Mouse (Mus musculus) brown adipose tissue, adult 24 weeks (tissue): ENCODE measurements around the gene Gatad2b. TPM values are rescaled to one million over a fixed set of nuclear protein-coding genes. Genes with fewer than 3 reads are reported as not detected.

Experiments
- H3K27ac ChIP-seq: fragments of 200-500 bp; replicated peaks from 2 replicates; pipeline ENCODE4 v1.5.1; 2012; ENCODE audit warnings: low read depth, mild to moderate bottlenecking, low read length
- H3K4me1 ChIP-seq: fragments of 200-500 bp; 2 replicates; pipeline ENCODE4 v1.6.1; 2012; ENCODE audit warnings: low read length, mixed read lengths; ENCODE audit not compliant: control insufficient read depth, insufficient read depth, insufficient read length
- H3K4me3 ChIP-seq: fragments of 200-500 bp; 2 replicates; pipeline ENCODE4 v1.5.1; 2012; ENCODE audit warnings: low read depth, mild to moderate bottlenecking, low read length, moderate library complexity; ENCODE audit not compliant: insufficient read depth
- polyA plus RNA-seq: library from polyadenylated mRNA; stranded (reverse); fragments of >200 nt; gene quantifications from 2 replicates; pipeline ENCODE4 v1.2.4, GENCODE M21; 2012; ENCODE audit not compliant: missing spikeins, insufficient read depth, insufficient read length

The Gatad2b gene
- polyA plus RNA-seq, 1 experiment, result 22.0 TPM

- H3K27ac ChIP-seq, result no peak overlapping the region
- H3K4me3 ChIP-seq, result no peak overlapping the region
- peaks cover 3% of the 10 kb centered on the region for H3K4me1 ChIP-seq
These were observed 36.0 kb upstream of the Gatad2b start for GRCm38 (mm10) chr3:90256731-90257530.

- Histone ChIP-seq H3K27ac (no peak overlapping the region), H3K4me1 (peaks cover 3% of the 10 kb centered on the region), H3K4me3 (no peak overlapping the region)
These were observed 34.5 kb upstream of the Gatad2b start for GRCm38 (mm10) chr3:90258521-90258920.

DNA sequence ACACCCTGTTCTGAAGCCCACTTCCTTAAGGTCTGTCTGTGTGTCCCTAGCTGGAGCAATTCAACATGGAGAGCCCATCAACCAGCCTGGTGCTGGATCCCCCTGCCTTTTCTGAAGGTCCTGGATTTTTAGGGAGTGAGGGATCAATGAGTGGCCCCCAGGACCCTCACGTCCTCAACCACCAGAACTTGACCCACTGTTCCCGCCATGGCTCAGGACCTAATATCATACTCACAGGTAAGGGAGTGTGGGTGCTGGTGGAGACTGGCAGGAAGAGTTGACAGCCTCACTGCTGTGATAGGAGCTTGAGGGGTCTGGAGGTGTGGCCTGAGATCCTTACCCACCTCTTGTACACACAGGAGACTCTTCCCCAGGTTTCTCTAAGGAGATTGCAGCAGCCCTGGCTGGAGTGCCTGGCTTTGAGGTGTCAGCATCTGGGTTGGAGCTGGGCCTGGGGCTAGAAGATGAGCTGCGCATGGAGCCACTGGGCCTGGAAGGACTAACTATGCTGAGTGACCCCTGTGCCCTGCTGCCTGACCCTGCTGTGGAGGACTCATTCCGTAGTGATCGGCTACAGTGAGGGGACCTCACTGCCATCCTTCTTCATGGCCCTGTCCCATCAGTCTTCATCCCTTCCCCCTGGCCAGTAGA, 29.7 kb upstream of the Gatad2b start:
- H3K4me3 ChIP-seq, result no peak overlapping the region
- no peak overlapping the region for H3K27ac ChIP-seq

GRCm38 (mm10) chr3:90264687-90265033, 28.3 kb upstream of the Gatad2b start:
- peak overlapping the region; percentile 77 for H3K4me3 ChIP-seq
- H3K27ac ChIP-seq, result peak overlapping the region; percentile 70
- H3K4me1 ChIP-seq, result peaks cover 6% of the 10 kb centered on the region

More for the DNA sequence above, 29.7 kb upstream of the Gatad2b start:
- peaks cover 6% of the 10 kb centered on the region for H3K4me1 ChIP-seq

DNA sequence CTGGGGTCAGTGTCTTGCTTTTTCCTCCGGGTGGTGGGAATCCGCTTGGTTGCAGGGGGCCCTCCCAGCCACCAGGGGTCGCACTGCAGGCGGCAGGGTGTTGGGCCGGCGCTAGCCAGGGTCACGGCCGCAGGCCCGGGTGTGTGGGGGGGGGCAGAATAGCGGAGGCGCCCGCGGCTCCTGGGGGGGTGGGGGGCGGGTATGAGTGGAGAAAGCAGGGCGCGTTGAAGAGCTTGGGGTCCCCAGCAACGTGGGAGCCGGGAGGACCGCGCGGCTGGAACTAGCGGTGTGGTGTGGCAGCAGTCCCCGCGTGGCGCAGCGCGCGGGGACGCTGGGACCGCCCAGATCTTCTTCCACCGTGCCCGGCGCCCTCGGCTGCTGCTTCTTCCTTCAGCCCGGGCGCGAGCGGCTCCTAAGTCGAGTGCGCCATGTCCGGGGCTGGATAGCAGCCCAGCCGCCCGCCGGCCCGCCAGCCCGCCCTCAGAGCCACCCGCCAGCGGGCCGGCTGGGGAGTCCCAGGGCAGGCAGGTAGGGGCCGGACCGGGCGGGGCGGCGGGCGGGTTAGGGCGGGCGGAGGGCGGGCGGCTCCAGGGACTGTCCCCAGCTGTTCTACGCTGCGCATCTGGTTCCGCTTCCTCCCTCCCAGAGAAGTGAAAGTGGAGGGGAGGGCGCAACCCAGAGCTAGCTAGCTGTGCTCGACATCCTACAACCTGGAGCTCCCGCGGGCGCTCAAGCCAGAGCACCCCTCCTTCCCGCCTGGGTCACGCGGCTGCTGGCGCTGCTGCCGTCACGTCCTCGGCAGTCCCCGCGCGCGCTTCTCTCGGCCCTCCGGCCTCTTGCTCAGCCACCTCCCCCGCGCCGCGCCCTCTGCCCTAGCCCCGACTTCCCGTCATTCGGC, 27.7 kb upstream of the Gatad2b start, which contains the start of gene Dennd4b:
Gene Dennd4b (plus strand): TSS at position 152 of the 898 bp plus-strand sequence.
- H3K4me1 ChIP-seq, result peaks cover 6% of the 10 kb centered on the region
- H3K27ac ChIP-seq, result peak within 1 kb of the TSS; percentile 98
- peak within 1 kb of the TSS; percentile 77 for H3K4me3 ChIP-seq

GRCm38 (mm10) chr3:90265932-90266741, 26.8 kb upstream of the Gatad2b start:
- peaks cover 6% of the 10 kb centered on the region for H3K4me1 ChIP-seq
- H3K27ac ChIP-seq, result peak overlapping the region; percentile 98
- H3K4me3 ChIP-seq, result peak overlapping the region; percentile 77

DNA sequence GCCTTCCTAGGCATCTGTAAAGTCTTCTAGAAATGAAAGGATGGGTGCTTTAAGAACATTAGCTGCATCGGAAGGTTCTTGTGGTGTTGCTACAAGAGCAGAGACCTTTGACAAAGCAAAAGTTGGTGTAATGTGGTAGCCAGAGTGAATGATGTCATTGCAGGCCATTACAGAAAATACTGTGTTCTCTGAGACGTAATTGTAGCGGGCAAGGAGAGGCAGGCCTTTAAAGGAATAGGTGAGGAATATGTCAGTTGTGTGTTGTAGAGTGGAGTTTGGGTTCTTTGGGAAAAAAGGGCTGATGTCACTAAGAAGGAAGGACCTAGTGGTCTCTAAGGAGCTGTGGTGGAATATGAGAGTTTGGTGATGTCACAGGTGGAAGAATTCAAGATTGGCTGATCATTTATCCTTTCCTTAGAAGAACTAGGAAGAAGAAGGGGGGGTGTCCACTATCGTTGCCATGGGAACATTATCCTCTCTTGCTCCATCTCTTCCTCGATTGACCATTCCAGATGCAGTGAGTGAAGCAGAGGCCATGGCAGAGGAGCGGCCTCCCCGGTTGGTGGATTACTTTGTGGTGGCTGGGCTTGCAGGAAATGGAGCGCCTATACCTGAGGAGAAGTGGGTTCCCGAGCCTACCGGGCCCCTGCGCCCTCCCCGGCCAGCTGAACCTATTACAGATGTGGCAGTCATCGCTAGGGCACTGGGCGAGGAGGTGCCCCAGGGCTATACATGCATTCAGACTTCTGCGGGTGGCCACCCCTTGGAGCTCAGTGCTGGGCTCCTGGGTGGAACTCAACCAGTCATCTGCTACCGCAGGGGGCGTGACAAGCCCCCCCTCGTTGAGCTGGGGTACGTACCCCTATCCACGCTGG, 25.8 kb upstream of the Gatad2b start:
- peaks cover 6% of the 10 kb centered on the region for H3K4me1 ChIP-seq
- peak overlapping the region; percentile 77 for H3K4me3 ChIP-seq
- H3K27ac ChIP-seq, result peak overlapping the region; percentile 98

- no peak overlapping the region for H3K27ac ChIP-seq
- H3K4me3 ChIP-seq, result no peak overlapping the region
- peaks cover 6% of the 10 kb centered on the region for H3K4me1 ChIP-seq
These were observed 24.8 kb upstream of the Gatad2b start for GRCm38 (mm10) chr3:90268190-90268589.

DNA sequence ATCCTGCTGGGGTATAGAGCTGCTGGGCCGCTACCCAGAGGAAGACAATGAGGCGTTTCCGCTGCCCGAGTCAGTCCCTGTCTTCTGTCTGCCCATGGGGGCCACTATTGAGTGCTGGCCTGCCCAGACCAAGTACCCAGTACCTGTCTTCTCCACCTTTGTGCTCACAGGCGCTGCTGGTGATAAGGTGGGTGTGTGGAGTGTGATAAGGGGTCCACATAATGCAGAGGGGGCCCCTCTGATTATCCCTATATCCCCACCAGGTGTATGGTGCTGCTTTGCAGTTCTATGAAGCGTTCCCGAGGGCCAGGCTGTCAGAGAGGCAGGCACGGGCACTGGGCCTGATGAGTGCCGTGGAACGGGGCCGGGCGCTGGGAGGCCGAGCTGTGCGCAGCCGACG, 24.0 kb upstream of the Gatad2b start:
- Histone ChIP-seq H3K4me1 (peaks cover 6% of the 10 kb centered on the region), H3K4me3 (no peak overlapping the region), H3K27ac (no peak overlapping the region)

- Histone ChIP-seq H3K27ac (no peak overlapping the region), H3K4me1 (peaks cover 3% of the 10 kb centered on the region), H3K4me3 (no peak overlapping the region)
These were observed 22.2 kb upstream of the Gatad2b start for GRCm38 (mm10) chr3:90270784-90271183.

- H3K27ac ChIP-seq, result no peak overlapping the region
These were observed 20.8 kb upstream of the Gatad2b start for GRCm38 (mm10) chr3:90272170-90272569.

DNA sequence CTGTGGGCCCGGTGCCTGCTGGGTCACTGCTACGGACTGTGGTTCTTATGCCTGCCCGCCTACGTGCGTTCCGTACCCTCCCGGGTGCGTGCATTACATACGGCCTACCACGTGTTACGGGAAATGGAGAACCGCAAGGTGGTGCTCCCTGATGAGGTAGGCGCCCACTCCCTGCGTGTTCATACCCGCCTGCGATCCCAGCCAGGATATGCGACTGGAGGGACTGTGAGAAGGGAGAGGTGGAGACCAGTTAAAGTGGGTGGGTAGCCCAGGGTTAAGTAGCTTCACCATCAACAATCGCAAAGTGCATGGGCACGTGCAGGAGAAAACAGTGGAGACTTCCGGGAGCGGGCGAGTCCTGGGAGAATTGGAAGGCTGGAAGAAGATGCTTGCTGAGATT, 19.1 kb upstream of the Gatad2b start:
- Histone ChIP-seq H3K4me1 (no peaks in the 10 kb centered on the region), H3K4me3 (no peak overlapping the region), H3K27ac (no peak overlapping the region)

More at GRCm38 (mm10) chr3:90272170-90272569, 20.8 kb upstream of the Gatad2b start:
- Histone ChIP-seq H3K4me3 (no peak overlapping the region), H3K4me1 (no peaks in the 10 kb centered on the region; the same call in 1 of the 2 replicates)

GRCm38 (mm10) chr3:90275286-90275685, 17.7 kb upstream of the Gatad2b start:
- Histone ChIP-seq H3K27ac (no peak overlapping the region), H3K4me3 (no peak overlapping the region), H3K4me1 (no peaks in the 10 kb centered on the region)

GRCm38 (mm10) chr3:90276858-90277257, 16.1 kb upstream of the Gatad2b start:
- no peaks in the 10 kb centered on the region for H3K4me1 ChIP-seq
- H3K27ac ChIP-seq, result no peak overlapping the region
- no peak overlapping the region for H3K4me3 ChIP-seq
